Mouse (Mus musculus): Measurements from ENCODE around the gene Prss28. TPM values are rescaled to one million over a fixed set of nuclear protein-coding genes. Genes with fewer than 3 reads are reported as not detected.

Prss28 gene
- total RNA-seq, 1 experiment from 2014 or later, result not detected

- DNase-seq, result no peak
Measured at GRCm38 (mm10) chr17:25341490-25341889, 33.0 kb downstream of the Prss28 start.

- DNase-seq, result no peak
Measured at GRCm38 (mm10) chr17:25345462-25345861, 37.0 kb downstream of the Prss28 start, which contains the start of gene Tpsab1. Gene Tpsab1 (minus strand): TSS chr17:25345562.

DNA sequence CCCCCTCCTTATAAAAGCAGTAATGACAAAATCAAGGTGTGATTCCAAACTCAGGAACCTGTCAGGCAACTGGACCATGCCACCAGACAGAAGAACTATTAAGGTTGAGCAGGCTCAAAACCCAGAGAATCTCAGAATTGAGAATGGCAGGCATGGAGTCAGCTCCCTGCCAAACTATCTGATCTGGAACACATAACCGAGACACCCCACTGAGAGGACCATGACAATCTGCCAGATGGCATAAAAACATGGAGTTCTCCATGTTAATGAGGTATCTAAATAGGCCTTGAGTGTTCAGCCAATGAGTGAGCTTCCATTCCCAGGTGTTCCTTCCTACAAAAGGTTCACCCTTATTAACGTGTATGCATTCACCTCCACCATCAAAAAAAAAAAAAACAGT lies 52.8 kb downstream of the Prss28 start:
- DNase-seq, result no peak

Other genes with a start within 250 kb of the Prss28 start
- 30.1 and 30.2 TPM in 2 replicates for gene Tmem204, start 225.1 kb upstream of the Prss28 start, total RNA-seq (2021)
- gene Telo2, start 192.7 kb upstream of the Prss28 start, total RNA-seq (2021), result 19.9 and 27.3 TPM in 2 replicates
- gene Ptx4, start 187.9 kb upstream of the Prss28 start, total RNA-seq (2021), result not detected in 2 replicates
- gene Clcn7, start 175.3 kb upstream of the Prss28 start, total RNA-seq (2021), result 33.3 and 35.2 TPM in 2 replicates
- 0.15 TPM in 1 of 2 replicates, not detected in the other for gene Ccdc154, start 146.2 kb upstream of the Prss28 start, total RNA-seq (2021)
- gene Gm38655, start 133.2 kb upstream of the Prss28 start, total RNA-seq (2021), result 0.37 TPM in 1 of 2 replicates, not detected in the other
- gene BC003965, start 124.1 kb upstream of the Prss28 start, total RNA-seq (2021), result 20.2 and 21.2 TPM in 2 replicates
- gene Unkl, start 120.2 kb upstream of the Prss28 start, total RNA-seq (2021), result 15.9 and 17.8 TPM in 2 replicates
- gene Gnptg, start 68.5 kb upstream of the Prss28 start, total RNA-seq (2021), result 34.3 and 35.7 TPM in 2 replicates
- gene Tsr3, start 68.5 kb upstream of the Prss28 start, total RNA-seq (2021), result 20.4 and 22.9 TPM in 2 replicates
- 12.1 and 12.6 TPM in 2 replicates for gene Baiap3, start 52.3 kb upstream of the Prss28 start, total RNA-seq (2021)
- gene Ube2i, start 34.0 kb upstream of the Prss28 start, total RNA-seq (2021), result 232 and 245 TPM in 2 replicates
- 1.2 and 1.3 TPM in 2 replicates for gene Prss34, start 10.3 kb upstream of the Prss28 start, total RNA-seq (2021)
- gene Prss29, start 10.0 kb downstream of the Prss28 start, total RNA-seq (2021), result not detected in 2 replicates
- gene Tpsab1, start 36.9 kb downstream of the Prss28 start, total RNA-seq (2021), result 2.1 and 2.9 TPM in 2 replicates
- gene Tpsb2, start 57.7 kb downstream of the Prss28 start, total RNA-seq (2021), result 5.3 and 6.6 TPM in 2 replicates
- not detected in 2 replicates for gene Tpsg1, start 60.6 kb downstream of the Prss28 start, total RNA-seq (2021)
- 38.4 and 45.4 TPM in 2 replicates for gene Cacna1h, start 125.1 kb downstream of the Prss28 start, total RNA-seq (2021)
- not detected in 2 replicates for gene Tekt4, start 146.0 kb downstream of the Prss28 start, total RNA-seq (2021)
- 0.15 TPM in 1 of 2 replicates, not detected in the other for gene Sstr5, start 188.6 kb downstream of the Prss28 start, total RNA-seq (2021)